Mouse (Mus musculus): Measurements from ENCODE around the gene Pnpla3. TPM values are rescaled to one million over a fixed set of nuclear protein-coding genes. Genes with fewer than 3 reads are reported as not detected.
A peak's percentile ranks its signal among the peaks of the same experiment; 100 is the strongest.

The Pnpla3 gene
- polyA plus RNA-seq, 1 experiment from 2014 or later, result 2.0 TPM

DNA sequence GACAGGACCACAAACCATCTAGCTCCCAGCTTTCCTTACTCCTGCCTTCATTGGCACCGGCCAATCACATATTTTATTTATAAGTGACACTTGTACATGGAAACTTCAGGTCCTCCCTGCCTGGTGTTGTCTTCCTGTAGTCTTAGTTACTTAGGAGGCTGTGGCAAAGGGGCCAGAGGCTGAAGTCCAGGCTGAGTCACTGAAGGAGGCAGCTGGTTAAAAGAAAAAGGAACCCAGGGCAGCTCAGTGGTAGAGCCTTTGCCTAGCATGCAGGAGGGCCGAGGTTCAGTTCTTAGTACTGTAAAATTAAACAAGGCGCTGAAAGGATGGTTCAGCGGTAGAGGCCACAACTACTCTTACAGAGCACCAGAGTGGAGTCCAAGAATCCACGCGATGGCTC is 819 bp upstream of the Pnpla3 start:
- Histone ChIP-seq H3K4me2 (ENCODE audit: low read depth, low read length, severe bottlenecking) (no peak overlapping the region), H3K36me3 (ENCODE audit: control insufficient read depth, insufficient read depth, low read length) (no peaks in the 10 kb centered on the region), H3K27me3 (ENCODE audit: control insufficient read depth, insufficient read depth, low read length) (peaks cover 6% of the 10 kb centered on the region; the same call in 1 of the 2 replicates), H3K9ac (ENCODE audit: low read length) (no peak overlapping the region), H3K9me3 (ENCODE audit: control insufficient read depth, low read length) (no peaks in the 10 kb centered on the region), H3K27ac (ENCODE audit: low read depth, low read length) (no peak overlapping the region), H3K4me1 (replicated peaks; ENCODE audit: control insufficient read depth, insufficient read depth, low read length) (peaks cover 9% of the 10 kb centered on the region), H3K4me3 (ENCODE audit: low read depth, low read length) (no peak overlapping the region)
- DNase-seq (ENCODE audit: low spot score), result no peak
- WGBS, result 68% methylated on average over 6 of the region's 6 CpGs
- ATAC-seq (replicated peaks; ENCODE audit: low FRiP score), result no peak

- peaks cover 9% of the 10 kb centered on the region for H3K4me1 ChIP-seq (replicated peaks; ENCODE audit: control insufficient read depth, insufficient read depth, low read length)
- no peaks in the 10 kb centered on the region for H3K9me3 ChIP-seq (ENCODE audit: control insufficient read depth, low read length)
- no peaks in the 10 kb centered on the region for H3K36me3 ChIP-seq (ENCODE audit: control insufficient read depth, insufficient read depth, low read length)
- WGBS, result 1% methylated on average over 28 of the region's 28 CpGs
- ATAC-seq (replicated peaks; ENCODE audit: low FRiP score), result peak; percentile 43
- peak overlapping the region; percentile 46 for H3K4me3 ChIP-seq (ENCODE audit: low read depth, low read length)
- no peak overlapping the region for H3K27ac ChIP-seq (ENCODE audit: low read depth, low read length)
- H3K27me3 ChIP-seq (ENCODE audit: control insufficient read depth, insufficient read depth, low read length), result peaks cover 6% of the 10 kb centered on the region; the same call in 1 of the 2 replicates
- DNase-seq (ENCODE audit: low spot score), result peak; percentile 57
- H3K4me2 ChIP-seq (ENCODE audit: low read depth, low read length, severe bottlenecking), result peak overlapping the region; percentile 97
- H3K9ac ChIP-seq (ENCODE audit: low read length), result peak overlapping the region; percentile 58
Measured at GRCm38 (mm10) chr15:84168170-84169161, 829 bp downstream of the Pnpla3 start.

DNA sequence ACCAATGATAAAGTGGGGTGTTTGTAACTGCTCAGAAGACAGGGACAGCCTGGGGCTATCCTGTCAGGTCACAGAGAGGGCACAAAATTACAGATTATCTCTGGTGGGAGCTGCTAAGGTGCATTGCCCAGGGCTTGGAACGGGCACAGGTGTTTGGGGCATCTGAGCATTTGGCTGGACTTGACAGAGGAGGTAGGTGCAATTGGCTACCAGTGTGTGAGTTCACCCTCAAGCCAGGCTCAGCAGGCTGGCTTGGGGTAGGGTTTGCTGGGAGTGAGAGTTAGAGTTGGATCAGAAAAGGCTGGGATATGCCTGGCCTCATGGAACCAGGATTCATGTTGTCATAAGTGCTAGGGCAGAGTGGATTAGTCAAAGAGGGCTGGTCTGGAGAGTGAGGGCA is 1.9 kb downstream of the Pnpla3 start:
- no peak overlapping the region for H3K4me3 ChIP-seq (ENCODE audit: low read depth, low read length)
- DNase-seq (ENCODE audit: low spot score) (no peak), ATAC-seq (replicated peaks; ENCODE audit: low FRiP score) (no peak)
- H3K27ac ChIP-seq (ENCODE audit: low read depth, low read length), result no peak overlapping the region
- 67% methylated on average over 1 of the region's 1 CpGs for WGBS
- H3K9ac ChIP-seq (ENCODE audit: low read length), result no peak overlapping the region
- no peak overlapping the region for H3K4me2 ChIP-seq (ENCODE audit: low read depth, low read length, severe bottlenecking)
- no peaks in the 10 kb centered on the region for H3K36me3 ChIP-seq (ENCODE audit: control insufficient read depth, insufficient read depth, low read length)
- peaks cover 9% of the 10 kb centered on the region for H3K4me1 ChIP-seq (replicated peaks; ENCODE audit: control insufficient read depth, insufficient read depth, low read length)
- no peaks in the 10 kb centered on the region for H3K9me3 ChIP-seq (ENCODE audit: control insufficient read depth, low read length)
- H3K27me3 ChIP-seq (ENCODE audit: control insufficient read depth, insufficient read depth, low read length), result peaks cover 6% of the 10 kb centered on the region; the same call in 1 of the 2 replicates

GRCm38 (mm10) chr15:84171166-84171565 is 3.5 kb downstream of the Pnpla3 start:
- no peak overlapping the region for H3K4me3 ChIP-seq (ENCODE audit: low read depth, low read length)
- peaks cover 6% of the 10 kb centered on the region; the same call in 1 of the 2 replicates for H3K27me3 ChIP-seq (ENCODE audit: control insufficient read depth, insufficient read depth, low read length)
- no peaks in the 10 kb centered on the region for H3K36me3 ChIP-seq (ENCODE audit: control insufficient read depth, insufficient read depth, low read length)
- H3K9me3 ChIP-seq (ENCODE audit: control insufficient read depth, low read length), result no peaks in the 10 kb centered on the region
- H3K4me1 ChIP-seq (replicated peaks; ENCODE audit: control insufficient read depth, insufficient read depth, low read length), result peaks cover 9% of the 10 kb centered on the region
- no peak overlapping the region for H3K9ac ChIP-seq (ENCODE audit: low read length)
- ATAC-seq (replicated peaks; ENCODE audit: low FRiP score), result no peak
- H3K27ac ChIP-seq (ENCODE audit: low read depth, low read length), result no peak overlapping the region
- no peak overlapping the region for H3K4me2 ChIP-seq (ENCODE audit: low read depth, low read length, severe bottlenecking)
- 82% methylated on average over 7 of the region's 7 CpGs for WGBS
- DNase-seq (ENCODE audit: low spot score), result no peak

- Histone ChIP-seq H3K27me3 (ENCODE audit: control insufficient read depth, insufficient read depth, low read length) (no peaks in the 10 kb centered on the region), H3K36me3 (ENCODE audit: control insufficient read depth, insufficient read depth, low read length) (no peaks in the 10 kb centered on the region)
- 90% methylated on average over 9 of the region's 9 CpGs for WGBS
Measured at GRCm38 (mm10) chr15:84178733-84179132, 11.1 kb downstream of the Pnpla3 start.

GRCm38 (mm10) chr15:84182000-84182399 is 14.4 kb downstream of the Pnpla3 start:
- no peaks in the 10 kb centered on the region for H3K4me1 ChIP-seq (replicated peaks; ENCODE audit: control insufficient read depth, insufficient read depth, low read length)
- H3K9me3 ChIP-seq (ENCODE audit: control insufficient read depth, low read length), result no peaks in the 10 kb centered on the region
- H3K9ac ChIP-seq (ENCODE audit: low read length), result no peak overlapping the region
- DNase-seq (ENCODE audit: low spot score) (no peak), ATAC-seq (replicated peaks; ENCODE audit: low FRiP score) (no peak)
- H3K27me3 ChIP-seq (ENCODE audit: control insufficient read depth, insufficient read depth, low read length), result no peaks in the 10 kb centered on the region
- no peak overlapping the region for H3K27ac ChIP-seq (ENCODE audit: low read depth, low read length)
- no peaks in the 10 kb centered on the region for H3K36me3 ChIP-seq (ENCODE audit: control insufficient read depth, insufficient read depth, low read length)
- no peak overlapping the region for H3K4me3 ChIP-seq (ENCODE audit: low read depth, low read length)
- H3K4me2 ChIP-seq (ENCODE audit: low read depth, low read length, severe bottlenecking), result no peak overlapping the region
- 74% methylated on average over 6 of the region's 6 CpGs for WGBS

More at GRCm38 (mm10) chr15:84178733-84179132, 11.1 kb downstream of the Pnpla3 start:
- H3K27ac ChIP-seq (ENCODE audit: low read depth, low read length), result no peak overlapping the region
- DNase-seq (ENCODE audit: low spot score) (no peak), ATAC-seq (replicated peaks; ENCODE audit: low FRiP score) (no peak)
- no peak overlapping the region for H3K4me2 ChIP-seq (ENCODE audit: low read depth, low read length, severe bottlenecking)
- no peaks in the 10 kb centered on the region for H3K4me1 ChIP-seq (replicated peaks; ENCODE audit: control insufficient read depth, insufficient read depth, low read length)
- no peak overlapping the region for H3K4me3 ChIP-seq (ENCODE audit: low read depth, low read length)
- H3K9ac ChIP-seq (ENCODE audit: low read length), result no peak overlapping the region
- H3K9me3 ChIP-seq (ENCODE audit: control insufficient read depth, low read length), result no peaks in the 10 kb centered on the region

- H3K9me3 ChIP-seq (ENCODE audit: control insufficient read depth, low read length), result no peaks in the 10 kb centered on the region
Measured at GRCm38 (mm10) chr15:84183967-84184366, 16.3 kb downstream of the Pnpla3 start.

GRCm38 (mm10) chr15:84186196-84186595 is 18.6 kb downstream of the Pnpla3 start:
- Histone ChIP-seq H3K9ac (ENCODE audit: low read length) (no peak overlapping the region), H3K27ac (ENCODE audit: low read depth, low read length) (no peak overlapping the region), H3K4me1 (replicated peaks; ENCODE audit: control insufficient read depth, insufficient read depth, low read length) (no peaks in the 10 kb centered on the region), H3K4me2 (ENCODE audit: low read depth, low read length, severe bottlenecking) (no peak overlapping the region), H3K27me3 (ENCODE audit: control insufficient read depth, insufficient read depth, low read length) (no peaks in the 10 kb centered on the region), H3K36me3 (ENCODE audit: control insufficient read depth, insufficient read depth, low read length) (no peaks in the 10 kb centered on the region), H3K4me3 (ENCODE audit: low read depth, low read length) (no peak overlapping the region), H3K9me3 (ENCODE audit: control insufficient read depth, low read length) (no peaks in the 10 kb centered on the region)
- ATAC-seq (replicated peaks; ENCODE audit: low FRiP score) (no peak), DNase-seq (ENCODE audit: low spot score) (no peak)
- WGBS, result 58% methylated on average over 4 of the region's 4 CpGs

More at GRCm38 (mm10) chr15:84183967-84184366, 16.3 kb downstream of the Pnpla3 start:
- no peak overlapping the region for H3K4me2 ChIP-seq (ENCODE audit: low read depth, low read length, severe bottlenecking)
- no peak overlapping the region for H3K27ac ChIP-seq (ENCODE audit: low read depth, low read length)
- DNase-seq (ENCODE audit: low spot score), result no peak
- WGBS, result 69% methylated on average over 1 of the region's 1 CpGs
- H3K27me3 ChIP-seq (ENCODE audit: control insufficient read depth, insufficient read depth, low read length), result no peaks in the 10 kb centered on the region
- H3K36me3 ChIP-seq (ENCODE audit: control insufficient read depth, insufficient read depth, low read length), result no peaks in the 10 kb centered on the region
- ATAC-seq (replicated peaks; ENCODE audit: low FRiP score), result no peak
- H3K9ac ChIP-seq (ENCODE audit: low read length), result no peak overlapping the region
- H3K4me3 ChIP-seq (ENCODE audit: low read depth, low read length), result no peak overlapping the region
- no peaks in the 10 kb centered on the region for H3K4me1 ChIP-seq (replicated peaks; ENCODE audit: control insufficient read depth, insufficient read depth, low read length)

All from forebrain, embryonic 11.5 days (tissue).